Mouse (Mus musculus) retina, adult 2 months (tissue): ENCODE data around the gene Emx1.
A peak's percentile ranks its signal among the peaks of the same experiment; 100 is the strongest.
"Not testable (repeated sequence)": the region's sequence is repeated elsewhere in the genome, so short reads cannot be mapped to it uniquely, and the experiment has no call there.

Experiments
- DNase-seq: peaks from one replicate; pipeline ENCODE4 v3.0.0-alpha.2; 2012; ENCODE audit warnings: low read depth, low spot score

The Emx1 gene

GRCm38 (mm10) chr6:85187340-85188211 lies at the start of gene Emx1:
Gene Emx1, plus strand, starts transcription at chr6:85187438.
- no peak for DNase-seq

- no peak for DNase-seq
Measured at GRCm38 (mm10) chr6:85139534-85139933, 47.7 kb upstream of the Emx1 start.

GRCm38 (mm10) chr6:85141013-85141412 lies 46.2 kb upstream of the Emx1 start:
- DNase-seq: not testable (repeated sequence)

- DNase-seq: no peak
Measured at GRCm38 (mm10) chr6:85144466-85144865, 42.8 kb upstream of the Emx1 start.

GRCm38 (mm10) chr6:85147636-85148035 lies 39.6 kb upstream of the Emx1 start:
- no peak for DNase-seq

GRCm38 (mm10) chr6:85150386-85150785 lies 36.9 kb upstream of the Emx1 start:
- DNase-seq: no peak

GRCm38 (mm10) chr6:85153970-85154540 lies 33.2 kb upstream of the Emx1 start:
- peak; percentile 44 for DNase-seq

- DNase-seq: no peak
Measured at GRCm38 (mm10) chr6:85154861-85155528, 32.2 kb upstream of the Emx1 start.

- not testable (repeated sequence) for DNase-seq
Measured at GRCm38 (mm10) chr6:85156551-85156950, 30.7 kb upstream of the Emx1 start.

- not testable (repeated sequence) for DNase-seq
Measured at GRCm38 (mm10) chr6:85158040-85158804, 29.0 kb upstream of the Emx1 start.

- DNase-seq: not testable (repeated sequence)
Measured at GRCm38 (mm10) chr6:85159092-85159760, 28.0 kb upstream of the Emx1 start.

GRCm38 (mm10) chr6:85160201-85160923 lies 26.9 kb upstream of the Emx1 start:
- DNase-seq: peak; percentile 33

- DNase-seq: no peak
Measured at GRCm38 (mm10) chr6:85165440-85165921, 21.8 kb upstream of the Emx1 start.

GRCm38 (mm10) chr6:85179569-85179968 lies 7.7 kb upstream of the Emx1 start:
- no peak for DNase-seq

- DNase-seq: no peak
Measured at GRCm38 (mm10) chr6:85180036-85180435, 7.2 kb upstream of the Emx1 start.

- DNase-seq: no peak
Measured at GRCm38 (mm10) chr6:85183951-85184350, 3.3 kb upstream of the Emx1 start.

- DNase-seq: no peak
Measured at GRCm38 (mm10) chr6:85186033-85186743, 1.1 kb upstream of the Emx1 start.

GRCm38 (mm10) chr6:85186744-85187059 lies 536 bp upstream of the Emx1 start:
- no peak for DNase-seq

- DNase-seq: no peak
Measured at GRCm38 (mm10) chr6:85188256-85189110, 1.2 kb downstream of the Emx1 start.
